Mouse (Mus musculus): ENCODE data around the gene Entpd3. TPM values are rescaled to one million over a fixed set of nuclear protein-coding genes. Genes with fewer than 3 reads are reported as not detected.
A peak's percentile ranks its signal among the peaks of the same experiment; 100 is the strongest.

Entpd3 gene
- polyA plus RNA-seq, 1 experiment from 2014 or later, result 2.1 TPM

- TF ChIP-seq CTCF (IDR thresholded peaks at IDR 0.05; ENCODE audit: low read depth) (peak; percentile 96), EP300 (optimal IDR thresholded peaks at IDR 0.05) (no peak)
- Histone ChIP-seq H3K4me3 (ENCODE audit: low read depth, low read length) (no peak overlapping the region), H3K36me3 (ENCODE audit: control insufficient read depth, insufficient read depth, low read length) (peaks cover 15% of the 10 kb centered on the region; the same call in 1 of the 2 replicates), H3K27ac (replicated peaks) (no peak overlapping the region), H3K4me2 (replicated peaks; ENCODE audit: low read depth) (no peak overlapping the region), H3K9ac (ENCODE audit: low read length) (no peak overlapping the region), H3K9me3 (ENCODE audit: control insufficient read depth, low read length) (no peaks in the 10 kb centered on the region), H3K27me3 (ENCODE audit: control insufficient read depth, insufficient read depth, low read length) (no peaks in the 10 kb centered on the region), H3K4me1 (replicated peaks; ENCODE audit: control insufficient read depth, insufficient read depth) (no peaks in the 10 kb centered on the region)
- DNase-seq (ENCODE audit: low spot score), result peak; percentile 75
- peak; percentile 79 for ATAC-seq (ENCODE audit: low FRiP score, low TSS enrichment)
- 0% methylated on average over 3 of the region's 3 CpGs for WGBS
These were observed 42.9 kb upstream of the Entpd3 start for GRCm38 (mm10) chr9:120496691-120497090.

- ATAC-seq (ENCODE audit: low FRiP score, low TSS enrichment), result no peak
- 84% methylated on average over 5 of the region's 5 CpGs for WGBS
These were observed 41.6 kb upstream of the Entpd3 start for GRCm38 (mm10) chr9:120497983-120498382.

GRCm38 (mm10) chr9:120501191-120501902 is 38.3 kb upstream of the Entpd3 start:
- Histone ChIP-seq H3K4me2 (replicated peaks; ENCODE audit: low read depth) (no peak overlapping the region), H3K4me3 (ENCODE audit: low read depth, low read length) (no peak overlapping the region), H3K27ac (replicated peaks) (no peak overlapping the region), H3K27me3 (ENCODE audit: control insufficient read depth, insufficient read depth, low read length) (no peaks in the 10 kb centered on the region), H3K9ac (ENCODE audit: low read length) (no peak overlapping the region), H3K4me1 (replicated peaks; ENCODE audit: control insufficient read depth, insufficient read depth) (no peaks in the 10 kb centered on the region), H3K9me3 (ENCODE audit: control insufficient read depth, low read length) (no peaks in the 10 kb centered on the region), H3K36me3 (ENCODE audit: control insufficient read depth, insufficient read depth, low read length) (0 out of 2 replicates have a peak, but pooled peaks cover 2% of the 10 kb centered on the region)
- TF ChIP-seq EP300 (optimal IDR thresholded peaks at IDR 0.05), result no peak
- TF ChIP-seq CTCF (IDR thresholded peaks at IDR 0.05; ENCODE audit: low read depth), result peak; percentile 76
- ATAC-seq (ENCODE audit: low FRiP score, low TSS enrichment) (no peak), DNase-seq (ENCODE audit: low spot score) (peak; percentile 49)
- WGBS, result 35% methylated on average over 10 of the region's 10 CpGs

More at GRCm38 (mm10) chr9:120497983-120498382, 41.6 kb upstream of the Entpd3 start:
- DNase-seq (ENCODE audit: low spot score), result no peak
- no peaks in the 10 kb centered on the region for H3K27me3 ChIP-seq (ENCODE audit: control insufficient read depth, insufficient read depth, low read length)
- H3K4me1 ChIP-seq (replicated peaks; ENCODE audit: control insufficient read depth, insufficient read depth), result no peaks in the 10 kb centered on the region
- peaks cover 15% of the 10 kb centered on the region; the same call in 1 of the 2 replicates for H3K36me3 ChIP-seq (ENCODE audit: control insufficient read depth, insufficient read depth, low read length)
- H3K27ac ChIP-seq (replicated peaks), result no peak overlapping the region
- no peak for TF ChIP-seq EP300 (optimal IDR thresholded peaks at IDR 0.05)
- TF ChIP-seq CTCF (IDR thresholded peaks at IDR 0.05; ENCODE audit: low read depth), result no peak
- no peak overlapping the region for H3K4me3 ChIP-seq (ENCODE audit: low read depth, low read length)
- no peak overlapping the region for H3K4me2 ChIP-seq (replicated peaks; ENCODE audit: low read depth)
- no peaks in the 10 kb centered on the region for H3K9me3 ChIP-seq (ENCODE audit: control insufficient read depth, low read length)
- H3K9ac ChIP-seq (ENCODE audit: low read length), result no peak overlapping the region

- 6% methylated on average over 8 of the region's 8 CpGs for WGBS
- Histone ChIP-seq H3K9ac (ENCODE audit: low read length) (no peak overlapping the region), H3K4me1 (replicated peaks; ENCODE audit: control insufficient read depth, insufficient read depth) (no peaks in the 10 kb centered on the region), H3K4me3 (ENCODE audit: low read depth, low read length) (no peak overlapping the region), H3K9me3 (ENCODE audit: control insufficient read depth, low read length) (0 out of 2 replicates have a peak, but pooled peaks cover 3% of the 10 kb centered on the region), H3K36me3 (ENCODE audit: control insufficient read depth, insufficient read depth, low read length) (no peaks in the 10 kb centered on the region), H3K27me3 (ENCODE audit: control insufficient read depth, insufficient read depth, low read length) (no peaks in the 10 kb centered on the region), H3K4me2 (replicated peaks; ENCODE audit: low read depth) (no peak overlapping the region), H3K27ac (replicated peaks) (no peak overlapping the region)
- peak; percentile 96 for TF ChIP-seq CTCF (IDR thresholded peaks at IDR 0.05; ENCODE audit: low read depth)
- no peak for TF ChIP-seq EP300 (optimal IDR thresholded peaks at IDR 0.05)
- DNase-seq (ENCODE audit: low spot score), result peak; percentile 85
- ATAC-seq (ENCODE audit: low FRiP score, low TSS enrichment), result no peak
These were observed 37.6 kb upstream of the Entpd3 start for GRCm38 (mm10) chr9:120502013-120502412.

- Histone ChIP-seq H3K36me3 (ENCODE audit: control insufficient read depth, insufficient read depth, low read length) (no peaks in the 10 kb centered on the region), H3K27ac (replicated peaks) (no peak overlapping the region), H3K4me1 (replicated peaks; ENCODE audit: control insufficient read depth, insufficient read depth) (no peaks in the 10 kb centered on the region), H3K9me3 (ENCODE audit: control insufficient read depth, low read length) (0 out of 2 replicates have a peak, but pooled peaks cover 3% of the 10 kb centered on the region), H3K4me3 (ENCODE audit: low read depth, low read length) (no peak overlapping the region), H3K4me2 (replicated peaks; ENCODE audit: low read depth) (no peak overlapping the region), H3K9ac (ENCODE audit: low read length) (no peak overlapping the region), H3K27me3 (ENCODE audit: control insufficient read depth, insufficient read depth, low read length) (no peaks in the 10 kb centered on the region)
- ATAC-seq (ENCODE audit: low FRiP score, low TSS enrichment) (no peak), DNase-seq (ENCODE audit: low spot score) (no peak)
- WGBS, result 78% methylated on average over 2 of the region's 2 CpGs
- TF ChIP-seq EP300 (optimal IDR thresholded peaks at IDR 0.05) (no peak), CTCF (IDR thresholded peaks at IDR 0.05; ENCODE audit: low read depth) (no peak)
These were observed 35.2 kb upstream of the Entpd3 start for GRCm38 (mm10) chr9:120504423-120504822.

GRCm38 (mm10) chr9:120511781-120512180 is 27.8 kb upstream of the Entpd3 start:
- Histone ChIP-seq H3K27ac (replicated peaks) (no peak overlapping the region), H3K27me3 (ENCODE audit: control insufficient read depth, insufficient read depth, low read length) (no peaks in the 10 kb centered on the region), H3K4me2 (replicated peaks; ENCODE audit: low read depth) (no peak overlapping the region), H3K4me1 (replicated peaks; ENCODE audit: control insufficient read depth, insufficient read depth) (no peaks in the 10 kb centered on the region), H3K9me3 (ENCODE audit: control insufficient read depth, low read length) (0 out of 2 replicates have a peak, but pooled peaks cover 3% of the 10 kb centered on the region), H3K9ac (ENCODE audit: low read length) (no peak overlapping the region), H3K4me3 (ENCODE audit: low read depth, low read length) (no peak overlapping the region), H3K36me3 (ENCODE audit: control insufficient read depth, insufficient read depth, low read length) (no peaks in the 10 kb centered on the region)
- DNase-seq (ENCODE audit: low spot score) (no peak), ATAC-seq (ENCODE audit: low FRiP score, low TSS enrichment) (no peak)
- WGBS, result 90% methylated on average over 3 of the region's 3 CpGs
- TF ChIP-seq EP300 (optimal IDR thresholded peaks at IDR 0.05) (no peak), CTCF (IDR thresholded peaks at IDR 0.05; ENCODE audit: low read depth) (peak; percentile 74)
